Mouse (Mus musculus) MEL (cell line): Measurements from ENCODE around the gene Akr1d1. TPM values are rescaled to one million over a fixed set of nuclear protein-coding genes. Genes with fewer than 3 reads are reported as not detected.

Experiments
- DNase-seq: peaks from one replicate; pipeline ENCODE4 v3.0.0; 2011; ENCODE audit warnings: low read depth, low spot score
- H3K27ac ChIP-seq: 2 replicates; pipeline ENCODE4 v1.5.1; 2012; ENCODE audit warnings: low read depth, mild to moderate bottlenecking, control low read depth, low read length, moderate library complexity; ENCODE audit not compliant: control insufficient read depth
- H3K27me3 ChIP-seq, 2 experiments: fragments of 150-350 bp in 1 of 2; sonication (generic) in 1 of 2; 2 replicates each; pipeline ENCODE4 v1.6.1; 2012; ENCODE audit warnings: low read length in 2 of 2, mild to moderate bottlenecking in 2 of 2, improper control_type of control experiment in 1 of 2, moderate library complexity in 1 of 2; ENCODE audit not compliant: insufficient read depth in 2 of 2, control insufficient read depth in 1 of 2
- H3K36me3 ChIP-seq, 2 experiments: 2 replicates each; pipeline ENCODE4 v1.6.1; 2012 to 2014; ENCODE audit warnings: low read length in 2 of 2, improper control_type of control experiment in 1 of 2, inconsistent platforms in 1 of 2, mild to moderate bottlenecking in 1 of 2; ENCODE audit not compliant: insufficient read depth in 2 of 2, control insufficient read depth in 1 of 2
- H3K4me1 ChIP-seq, 2 experiments: fragments of 150-350 bp in 1 of 2; sonication (generic) in 1 of 2; 2 replicates each; pipeline ENCODE4 v1.6.1; 2012; ENCODE audit warnings: low read length in 2 of 2, improper control_type of control experiment in 1 of 2, mild to moderate bottlenecking in 1 of 2; ENCODE audit not compliant: insufficient read depth in 2 of 2, control insufficient read depth in 1 of 2
- H3K4me3 ChIP-seq, 2 experiments: fragments of 150-350 bp in 1 of 2; sonication (generic) in 1 of 2; 2 replicates each; pipeline ENCODE4 v1.5.1; 2012; ENCODE audit warnings: low read depth in 2 of 2, low read length in 2 of 2, mild to moderate bottlenecking in 2 of 2, moderate library complexity in 2 of 2, control low read depth in 1 of 2, improper control_type of control experiment in 1 of 2; ENCODE audit not compliant: control insufficient read depth in 1 of 2, insufficient read depth in 1 of 2
- H3K79me2 ChIP-seq: 2 replicates; pipeline ENCODE4 v1.6.1; 2012; ENCODE audit warnings: mild to moderate bottlenecking, low read length, moderate library complexity; ENCODE audit not compliant: control insufficient read depth, poor library complexity, insufficient read depth
- H3K9ac ChIP-seq: 2 replicates; pipeline ENCODE4 v1.6.1; 2012; ENCODE audit warnings: low read depth, mild to moderate bottlenecking, control low read depth, low read length, moderate library complexity; ENCODE audit not compliant: control insufficient read depth, poor library complexity, severe bottlenecking
- H3K9me3 ChIP-seq: fragments of 150-350 bp; sonication (generic); replicated peaks from 2 replicates; pipeline ENCODE4 v1.6.1; 2012; ENCODE audit warnings: mild to moderate bottlenecking, low read length, improper control_type of control experiment, moderate library complexity; ENCODE audit not compliant: insufficient read depth
- BHLHE40 ChIP-seq: IDR thresholded peaks from 2 replicates; pipeline ENCODE4 v1.6.1; 2012; ENCODE audit warnings: low read depth, mild to moderate bottlenecking, inconsistent platforms, low read length, improper control_type of control experiment, borderline replicate concordance
- CTCF ChIP-seq, 3 experiments: IDR thresholded peaks in 2 of 3; conservative IDR thresholded peaks in 1 of 3; 2 replicates each; pipeline ENCODE4 v1.5.1; 2011 to 2012; ENCODE audit warnings: low read length in 3 of 3, low read depth in 2 of 3, mild to moderate bottlenecking in 2 of 3, improper control_type of control experiment in 1 of 3, inconsistent platforms in 1 of 3, mixed read lengths in 1 of 3, moderate library complexity in 1 of 3; ENCODE audit not compliant: control insufficient read depth in 1 of 3, insufficient read depth in 1 of 3, poor library complexity in 1 of 3, severe bottlenecking in 1 of 3
- ELF1 ChIP-seq: IDR thresholded peaks from 2 replicates; pipeline ENCODE4 v1.6.1; 2014; ENCODE audit warnings: low read depth, mild to moderate bottlenecking, inconsistent platforms, low read length, improper control_type of control experiment, moderate library complexity
- EP300 ChIP-seq, 2 experiments: IDR thresholded peaks; 2 replicates each; pipeline ENCODE4 v1.6.1; 2011; ENCODE audit warnings: improper control_type of control experiment in 2 of 2, low read length in 2 of 2, low read depth in 1 of 2, mild to moderate bottlenecking in 1 of 2
- GATA1 ChIP-seq: IDR thresholded peaks from 2 replicates; pipeline ENCODE4 v1.6.1; 2011; ENCODE audit warnings: low read depth, low read length, improper control_type of control experiment
- JUND ChIP-seq: IDR thresholded peaks from 2 replicates; pipeline ENCODE4 v1.6.1; 2011; ENCODE audit warnings: low read depth, mild to moderate bottlenecking, improper control_type of control experiment, low read length
- KAT2A ChIP-seq: conservative IDR thresholded peaks from 2 replicates; pipeline ENCODE4 v1.6.1; 2012; ENCODE audit warnings: low read depth, low read length, improper control_type of control experiment, inconsistent platforms
- NRF1 ChIP-seq: IDR thresholded peaks from 2 replicates; pipeline ENCODE4 v1.6.1; 2014; ENCODE audit warnings: low read depth, mild to moderate bottlenecking, inconsistent platforms, low read length, improper control_type of control experiment, moderate library complexity; ENCODE audit not compliant: poor library complexity, insufficient read depth, severe bottlenecking
- RCOR1 ChIP-seq: IDR thresholded peaks from 2 replicates; pipeline ENCODE4 v1.6.1; 2012; ENCODE audit warnings: low read depth, mild to moderate bottlenecking, inconsistent platforms, low read length, improper control_type of control experiment
- SIN3A ChIP-seq: IDR thresholded peaks from 2 replicates; pipeline ENCODE4 v1.6.1; 2012; ENCODE audit warnings: low read length, improper control_type of control experiment, inconsistent platforms
- TAL1 ChIP-seq: IDR thresholded peaks from 2 replicates; pipeline ENCODE4 v1.6.1; 2012; ENCODE audit warnings: mild to moderate bottlenecking, inconsistent platforms, low read length, moderate library complexity, mixed read lengths
- TBP ChIP-seq: IDR thresholded peaks from 2 replicates; pipeline ENCODE4 v1.8.0; 2011; ENCODE audit warnings: low read depth, low read length, improper control_type of control experiment
- USF1 ChIP-seq: IDR thresholded peaks from 2 replicates; pipeline ENCODE4 v1.6.1; 2014; ENCODE audit warnings: low read depth, mild to moderate bottlenecking, inconsistent platforms, low read length, improper control_type of control experiment, moderate library complexity
- ZKSCAN1 ChIP-seq: IDR thresholded peaks from 2 replicates; pipeline ENCODE4 v1.6.1; 2012; ENCODE audit warnings: low read depth, mild to moderate bottlenecking, inconsistent platforms, low read length, improper control_type of control experiment, moderate library complexity
- ZMIZ1 ChIP-seq: IDR thresholded peaks from 2 replicates; pipeline ENCODE4 v1.6.1; 2012; ENCODE audit warnings: low read depth, mild to moderate bottlenecking, inconsistent platforms, low read length, improper control_type of control experiment, moderate library complexity
- ZNF384 ChIP-seq: IDR thresholded peaks from 2 replicates; pipeline ENCODE4 v1.6.1; 2012; ENCODE audit warnings: low read depth, mild to moderate bottlenecking, inconsistent platforms, low read length, improper control_type of control experiment
- polyA plus RNA-seq, 2 experiments: library from polyadenylated mRNA; stranded (reverse) in 1 of 2; unstranded in 1 of 2; fragments of >175 nt in 1 of 2; fragments of >200 nt in 1 of 2; gene quantifications; 2 replicates each; pipeline versions ENCODE4 v1.2.1 to v1.2.4; 2012; ENCODE audit warnings: low replicate concordance in 2 of 2, low read depth in 1 of 2; ENCODE audit not compliant: insufficient read length in 2 of 2, insufficient read depth in 1 of 2, missing spikeins in 1 of 2
- total RNA-seq: library from RNA; depleted of rRNA; stranded (reverse); fragments of 300-350 nt; gene quantifications from 2 replicates; pipeline ENCODE4 v1.2.3, GENCODE M21; 2012

The Akr1d1 gene
- total and polyA plus RNA-seq, 3 experiments = not detected

- H3K27ac ChIP-seq = no peak overlapping the region
- no peaks in the 10 kb centered on the region for H3K4me1 ChIP-seq
- no peak for DNase-seq
- no peaks in the 10 kb centered on the region for H3K79me2 ChIP-seq
- H3K9me3 ChIP-seq = no peaks in the 10 kb centered on the region
- no peaks in the 10 kb centered on the region for H3K27me3 ChIP-seq
- no peak overlapping the region for H3K9ac ChIP-seq
- no peak overlapping the region for H3K4me3 ChIP-seq
- TF ChIP-seq ZKSCAN1 (no peak), ZMIZ1 (no peak), SIN3A (no peak), RCOR1 (no peak), CTCF (IDR thresholded peaks at IDR 0.05 in 2 of 3, conservative IDR thresholded peaks at IDR 0.05 in 1 of 3; ENCODE audit: control insufficient read depth in 1 of 3, insufficient read depth in 1 of 3, low read depth in 2 of 3, low read length in 3 of 3, poor library complexity in 1 of 3, severe bottlenecking in 1 of 3) (no peak), USF1 (no peak), JUND (no peak), TBP (no peak)
- TF ChIP-seq, all 39 proteins: peak for 0
- H3K36me3 ChIP-seq = no peaks in the 10 kb centered on the region
Observed at GRCm38 (mm10) chr6:37602857-37603765, 73.1 kb downstream of the Akr1d1 start.

GRCm38 (mm10) chr6:37604178-37604883, 74.4 kb downstream of the Akr1d1 start:
- Histone ChIP-seq H3K9ac (no peak overlapping the region), H3K4me3 (no peak overlapping the region), H3K9me3 (no peaks in the 10 kb centered on the region), H3K4me1 (no peaks in the 10 kb centered on the region), H3K27me3 (no peaks in the 10 kb centered on the region), H3K79me2 (no peaks in the 10 kb centered on the region), H3K27ac (no peak overlapping the region), H3K36me3 (no peaks in the 10 kb centered on the region)
- TF ChIP-seq GATA1 (no peak), KAT2A (no peak), ELF1 (no peak), ZNF384 (no peak), TAL1 (no peak), EP300 (IDR thresholded peaks at IDR 0.05; ENCODE audit: low read depth in 1 of 2, low read length in 2 of 2) (no peak), NRF1 (no peak), CTCF (IDR thresholded peaks at IDR 0.05 in 2 of 3, conservative IDR thresholded peaks at IDR 0.05 in 1 of 3; ENCODE audit: control insufficient read depth in 1 of 3, insufficient read depth in 1 of 3, low read depth in 2 of 3, low read length in 3 of 3, poor library complexity in 1 of 3, severe bottlenecking in 1 of 3) (no peak), BHLHE40 (no peak)
- no peak for DNase-seq
